Mouse (Mus musculus) CD4-positive, CD25-positive, alpha-beta regulatory T cell, adult 2 months (primary cell): ENCODE results near the gene Gm27021.

Experiments
- DNase-seq: peaks from one replicate; pipeline ENCODE4 v3.0.0-alpha.2; 2012; ENCODE audit warnings: low read depth, low spot score

Gm27021 gene

GRCm38 (mm10) chr8:120568164-120568798 lies 99.6 kb downstream of the Gm27021 start:
- DNase-seq = no peak

- no peak for DNase-seq
These were observed 100.1 kb downstream of the Gm27021 start for GRCm38 (mm10) chr8:120567731-120568130.

GRCm38 (mm10) chr8:120566681-120567080 lies 101.2 kb downstream of the Gm27021 start:
- DNase-seq = no peak

- DNase-seq = no peak
These were observed 102.6 kb downstream of the Gm27021 start for GRCm38 (mm10) chr8:120565151-120565711.

- DNase-seq = peak; percentile 38
These were observed 103.7 kb downstream of the Gm27021 start for GRCm38 (mm10) chr8:120563851-120564837.

- no peak for DNase-seq
These were observed 104.5 kb downstream of the Gm27021 start for GRCm38 (mm10) chr8:120563348-120563724.

- no peak for DNase-seq
These were observed 105.1 kb downstream of the Gm27021 start for GRCm38 (mm10) chr8:120562680-120563347.

GRCm38 (mm10) chr8:120561539-120562435 lies 106.1 kb downstream of the Gm27021 start:
- DNase-seq = peak; percentile 46

GRCm38 (mm10) chr8:120560535-120560934 lies 107.3 kb downstream of the Gm27021 start:
- no peak for DNase-seq

- DNase-seq = no peak
These were observed 108.2 kb downstream of the Gm27021 start for GRCm38 (mm10) chr8:120559654-120560053.
